Mouse (Mus musculus): ENCODE results near the gene Prr29.
"Not testable (repeated sequence)": the region's sequence is repeated elsewhere in the genome, so short reads cannot be mapped to it uniquely, and the experiment has no call there.

Prr29 gene

GRCm38 (mm10) chr11:106355382-106356128 lies 9.7 kb upstream of the Prr29 start:
- no peak for DNase-seq (ENCODE audit: extremely low spot score, low spot score)

- DNase-seq (ENCODE audit: extremely low spot score, low spot score) = peak; percentile 37
Measured at GRCm38 (mm10) chr11:106359350-106359749, 5.9 kb upstream of the Prr29 start.

GRCm38 (mm10) chr11:106364712-106365111 lies 560 bp upstream of the Prr29 start:
- peak; percentile 27 for DNase-seq (ENCODE audit: extremely low spot score, low spot score)

DNA sequence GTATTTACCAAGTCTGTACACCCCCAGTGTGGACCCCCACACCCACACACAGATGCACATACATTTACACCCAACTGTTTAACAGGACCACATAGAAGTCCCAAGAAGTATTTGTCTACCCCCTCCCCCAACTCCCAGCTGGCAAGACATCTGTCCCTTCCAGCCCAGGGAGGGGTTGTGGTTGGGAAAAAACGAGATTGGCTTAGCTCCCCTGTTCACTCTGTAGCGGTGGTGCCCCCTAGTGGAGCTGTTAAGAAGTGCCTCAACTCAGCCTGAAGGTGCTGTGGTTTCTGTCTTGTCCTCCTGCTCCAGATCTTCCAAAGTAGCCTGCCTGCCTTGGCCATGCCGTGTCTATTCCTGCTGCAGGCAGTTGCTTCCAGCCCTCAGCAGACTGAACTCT lies 1.0 kb downstream of the Prr29 start:
- DNase-seq (ENCODE audit: extremely low spot score, low spot score) = peak; percentile 85

DNA sequence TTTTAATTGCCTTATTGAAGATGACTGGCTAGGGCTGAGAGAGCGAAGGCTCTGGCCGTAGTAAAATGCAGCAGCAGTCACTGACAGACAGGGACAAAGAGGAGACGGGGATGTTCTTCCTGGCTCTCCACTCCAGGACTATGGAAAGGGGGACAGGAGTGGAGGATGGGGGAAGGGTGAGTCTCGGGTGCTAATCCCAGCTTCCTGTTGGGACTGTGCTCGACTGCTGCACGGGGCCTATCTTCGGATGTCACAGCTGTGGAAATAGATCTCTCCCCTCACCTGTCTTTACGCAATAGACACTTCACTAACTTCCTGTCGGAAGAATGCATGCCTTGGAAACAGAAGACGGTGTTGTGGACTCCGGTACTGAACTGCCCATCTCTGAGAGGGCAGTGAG lies 8.7 kb downstream of the Prr29 start:
- DNase-seq (ENCODE audit: extremely low spot score, low spot score) = no peak

GRCm38 (mm10) chr11:106374559-106374958 lies 9.3 kb downstream of the Prr29 start:
- no peak for DNase-seq (ENCODE audit: extremely low spot score, low spot score)

GRCm38 (mm10) chr11:106374979-106375378 lies 9.7 kb downstream of the Prr29 start:
- no peak for DNase-seq (ENCODE audit: extremely low spot score, low spot score)

DNA sequence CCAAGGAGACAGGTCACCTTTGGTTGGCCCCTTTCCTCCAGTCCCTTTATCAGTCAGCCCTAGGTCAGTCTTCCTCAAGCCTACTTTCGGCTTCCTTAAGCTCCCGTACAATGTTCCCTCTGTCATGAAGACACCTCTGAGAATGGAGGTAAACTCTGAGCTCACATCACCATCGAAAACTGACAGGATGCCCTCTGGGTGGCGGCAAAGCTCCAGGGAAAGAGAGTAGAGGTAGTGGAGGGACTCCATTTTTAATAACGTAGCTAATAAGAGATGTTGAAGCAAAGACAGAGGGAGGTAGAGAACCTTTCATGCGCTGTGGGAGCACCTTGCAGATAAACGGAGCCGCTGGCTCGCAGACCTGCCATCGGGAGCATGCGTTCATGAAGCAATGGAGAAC lies 15.7 kb downstream of the Prr29 start:
- no peak for DNase-seq (ENCODE audit: extremely low spot score, low spot score)

- DNase-seq (ENCODE audit: extremely low spot score, low spot score) = no peak
Measured at GRCm38 (mm10) chr11:106381883-106382282, 16.6 kb downstream of the Prr29 start.

DNA sequence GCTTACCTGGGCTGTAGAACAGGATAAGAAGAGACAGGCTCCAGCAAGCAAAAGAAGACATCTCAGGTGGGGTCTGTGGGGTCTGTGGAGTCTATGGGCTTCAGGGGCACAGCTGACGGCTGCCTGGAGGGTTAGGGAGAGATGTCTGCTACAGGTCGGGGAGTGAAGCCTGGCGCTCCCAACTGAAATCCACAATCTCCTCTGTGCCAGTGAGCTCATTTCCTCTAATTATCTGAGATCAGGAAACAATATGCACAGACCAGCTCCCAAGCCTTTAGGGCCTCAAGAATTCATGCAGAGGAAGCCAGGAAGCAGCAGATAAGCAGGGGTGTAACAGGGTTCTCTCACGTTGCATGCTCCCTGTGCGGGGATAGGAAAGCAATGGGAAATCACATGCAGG lies 17.2 kb downstream of the Prr29 start:
- DNase-seq (ENCODE audit: extremely low spot score, low spot score) = no peak

GRCm38 (mm10) chr11:106383051-106383790 lies 17.9 kb downstream of the Prr29 start:
- no peak for DNase-seq (ENCODE audit: extremely low spot score, low spot score)

- no peak for DNase-seq (ENCODE audit: extremely low spot score, low spot score)
Measured at GRCm38 (mm10) chr11:106386409-106386808, 21.1 kb downstream of the Prr29 start.

GRCm38 (mm10) chr11:106387020-106387419 lies 21.7 kb downstream of the Prr29 start:
- DNase-seq (ENCODE audit: extremely low spot score, low spot score) = no peak

DNA sequence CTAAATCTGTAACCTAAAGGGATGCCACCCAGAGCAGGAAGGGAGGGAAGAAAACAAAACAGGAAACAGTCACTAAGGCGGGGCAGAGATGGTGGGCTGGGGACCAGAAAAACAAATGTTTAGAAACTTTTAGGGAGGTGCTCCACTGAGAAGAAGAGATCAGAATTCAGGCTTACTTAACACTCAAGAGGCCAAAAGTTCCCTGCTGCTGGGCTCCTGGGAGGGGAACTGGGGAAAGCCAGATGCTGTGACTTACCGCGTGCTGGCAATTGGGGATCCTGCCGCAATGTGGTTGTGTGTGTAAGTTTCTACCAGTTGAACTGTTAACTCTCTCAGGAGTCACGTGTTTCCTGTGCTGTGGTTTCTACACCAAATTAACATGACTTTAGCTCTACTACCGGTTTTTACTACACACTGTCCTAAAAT lies 22.5 kb downstream of the Prr29 start, which contains the start of gene Icam2:
Gene Icam2 (minus strand): TSS at position 285 of the 426 bp plus-strand sequence.
- no peak for DNase-seq (ENCODE audit: extremely low spot score, low spot score)

- no peak for DNase-seq (ENCODE audit: extremely low spot score, low spot score)
Measured at GRCm38 (mm10) chr11:106389611-106390010, 24.3 kb downstream of the Prr29 start.

DNA sequence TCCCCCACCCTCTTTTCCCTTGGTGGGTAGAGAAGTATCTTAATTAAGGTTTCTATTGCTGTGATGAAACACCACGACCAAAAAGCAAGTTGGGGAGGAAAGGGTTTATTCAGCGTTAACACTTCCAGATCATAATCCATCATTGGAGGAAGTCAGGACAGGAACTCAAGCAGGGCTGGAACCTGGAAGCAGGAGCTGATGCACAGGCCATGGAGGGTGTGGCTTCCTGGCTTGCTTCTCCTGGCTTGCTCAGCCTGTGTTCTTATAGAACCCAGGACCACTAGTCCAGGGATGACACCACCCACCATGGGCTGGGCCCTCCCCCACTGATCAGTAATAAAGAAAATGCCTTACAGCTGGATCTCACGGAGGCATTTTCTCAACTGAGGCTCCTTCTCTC lies 25.5 kb downstream of the Prr29 start:
- DNase-seq (ENCODE audit: extremely low spot score, low spot score) = no peak

DNA sequence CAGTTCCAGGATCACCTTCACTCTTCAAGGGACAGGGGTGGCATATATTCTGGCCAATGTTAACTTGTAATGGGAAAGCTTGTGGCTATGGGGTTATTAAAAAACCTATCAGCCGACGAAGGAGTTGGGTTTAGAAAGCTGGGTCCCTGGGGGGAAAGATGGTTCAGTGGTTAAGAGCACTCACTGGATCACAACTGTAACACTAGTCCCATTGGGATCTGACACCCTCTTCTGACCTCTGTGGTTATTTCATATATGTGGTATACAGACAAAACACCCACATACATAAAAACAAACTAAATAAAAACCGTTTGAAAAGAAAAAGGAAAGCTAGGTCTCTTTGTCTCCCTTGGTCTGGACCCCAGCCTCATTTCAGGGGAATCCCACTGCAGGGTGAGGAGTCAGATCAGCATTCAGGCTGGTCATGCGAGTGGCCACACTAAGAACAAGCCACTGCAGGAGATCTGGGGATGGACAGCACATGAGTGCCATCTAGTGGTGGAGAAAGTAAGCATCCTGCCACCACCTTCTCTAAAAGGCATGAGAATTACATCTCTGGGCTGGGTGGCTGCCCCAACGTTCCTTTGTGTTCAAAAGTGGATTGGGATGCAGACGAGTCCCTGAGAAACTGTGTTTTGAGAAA lies 26.4 kb downstream of the Prr29 start:
- peak; percentile 68 for DNase-seq (ENCODE audit: extremely low spot score, low spot score)

DNA sequence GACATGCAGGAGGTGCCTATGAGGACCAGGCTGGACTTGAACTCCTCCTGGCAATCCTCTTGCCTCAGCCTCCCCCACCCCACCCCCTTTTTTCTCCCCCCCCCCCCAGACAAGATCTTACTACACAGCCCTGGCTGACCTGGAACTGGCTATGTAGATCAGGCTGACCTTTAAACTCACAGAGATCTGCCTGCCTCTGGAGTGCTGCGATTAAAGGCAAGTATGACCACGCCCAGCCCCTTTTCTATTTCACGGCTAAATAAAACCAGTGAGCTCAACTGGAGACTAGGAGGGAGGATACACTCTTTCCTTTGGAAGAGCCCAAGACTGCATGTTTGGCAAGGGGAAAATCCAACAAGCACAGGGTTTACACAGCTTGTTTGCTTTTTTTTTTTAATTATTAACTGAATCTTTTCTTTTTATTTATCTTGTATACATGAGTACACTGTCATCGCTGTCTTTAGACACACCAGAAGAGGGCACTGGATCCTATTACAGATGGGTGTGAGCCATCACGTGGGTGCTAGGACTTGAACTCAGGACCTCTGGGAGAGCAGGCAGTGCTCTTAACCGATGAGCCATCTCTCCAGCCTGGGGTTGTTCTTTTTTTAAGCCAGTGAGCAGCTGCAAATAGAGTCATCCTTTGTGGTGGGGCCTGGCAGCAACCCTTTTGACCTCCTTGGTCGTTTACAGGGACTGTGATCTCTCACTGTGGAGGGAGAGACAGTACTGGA lies 27.5 kb downstream of the Prr29 start:
- no peak for DNase-seq (ENCODE audit: extremely low spot score, low spot score)

- no peak for DNase-seq (ENCODE audit: extremely low spot score, low spot score)
Measured at GRCm38 (mm10) chr11:106393331-106393616, 28.0 kb downstream of the Prr29 start.

DNA sequence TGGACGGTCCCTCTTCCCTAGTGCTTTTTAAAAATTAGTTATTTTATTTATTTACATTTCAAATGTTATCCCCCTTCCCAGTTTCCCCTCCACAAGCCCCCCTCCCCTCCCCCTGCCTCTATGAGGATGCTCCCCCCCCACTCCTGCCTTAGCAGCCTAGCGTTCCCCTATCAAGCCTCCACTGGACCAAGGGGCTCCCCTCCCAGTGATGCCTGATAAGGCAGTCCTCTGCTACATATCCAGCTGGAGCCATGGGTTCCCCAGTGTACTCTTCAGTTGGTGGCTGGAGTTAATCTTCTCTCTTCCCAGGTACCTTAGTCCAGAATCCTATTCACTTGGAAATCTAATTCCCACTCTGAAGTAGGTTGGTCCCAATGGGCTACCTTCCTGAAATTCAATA lies 28.8 kb downstream of the Prr29 start:
- DNase-seq (ENCODE audit: extremely low spot score, low spot score) = not testable (repeated sequence)

- DNase-seq (ENCODE audit: extremely low spot score, low spot score) = no peak
Measured at GRCm38 (mm10) chr11:106397656-106398055, 32.4 kb downstream of the Prr29 start.

DNA sequence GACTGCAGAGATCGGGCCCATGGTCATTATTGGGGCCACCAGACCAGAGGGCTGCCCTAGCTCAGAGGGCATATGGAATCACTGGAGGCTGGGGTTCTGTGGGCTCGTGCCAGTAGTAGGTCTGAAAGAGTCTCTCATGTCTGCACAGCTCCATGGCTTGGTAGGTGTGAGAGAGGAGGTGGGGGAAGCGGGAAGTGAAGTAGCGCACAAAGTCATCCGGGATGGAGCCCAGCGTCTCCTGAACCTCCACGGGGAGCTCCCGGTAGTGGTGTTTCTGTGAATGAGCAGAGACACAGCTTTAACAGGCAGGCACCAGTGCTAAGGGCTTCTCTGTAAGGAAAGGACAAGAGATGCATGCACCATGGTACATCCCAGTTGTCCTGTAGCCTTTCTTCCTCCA lies 33.2 kb downstream of the Prr29 start:
- no peak for DNase-seq (ENCODE audit: extremely low spot score, low spot score)
